Mouse (Mus musculus): ENCODE results near the gene Ankrd24. TPM values are rescaled to one million over a fixed set of nuclear protein-coding genes. Genes with fewer than 3 reads are reported as not detected.
"Not testable (repeated sequence)": the region's sequence is repeated elsewhere in the genome, so short reads cannot be mapped to it uniquely, and the experiment has no call there.

Gene Ankrd24
- total and polyA plus RNA-seq, 2 experiments from 2014 or later, result 9.1 to 48.5 TPM

DNA sequence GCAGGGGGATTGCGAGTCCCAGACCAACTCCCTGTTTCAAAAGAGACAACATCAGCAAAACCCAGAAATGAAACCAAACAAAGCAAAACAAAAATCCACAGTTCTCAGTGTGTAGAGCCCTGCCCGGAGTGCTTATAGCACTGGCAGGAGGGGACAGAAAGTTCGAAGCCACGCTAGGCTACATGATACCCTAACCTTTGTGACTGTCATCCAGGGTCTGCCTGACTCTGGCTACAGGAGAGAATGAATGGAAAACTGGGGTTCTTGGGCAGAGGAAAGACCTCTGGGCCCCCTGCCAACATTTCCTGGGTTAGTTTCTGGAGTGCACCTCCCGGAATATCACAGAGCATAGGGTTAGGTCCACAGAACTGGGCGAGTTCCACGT lies 512 bp upstream of the Ankrd24 start:
- TF ChIP-seq EP300 (IDR thresholded peaks at IDR 0.05; ENCODE audit: low read depth), result no peak
- no peak for TF ChIP-seq CTCF (IDR thresholded peaks at IDR 0.05; ENCODE audit: low read depth)
- Histone ChIP-seq H3K4me3 (ENCODE audit: low read depth, low read length) (peak overlapping the region; percentile 70), H3K36me3 (replicated peaks; ENCODE audit: control insufficient read depth, insufficient read depth, low read length) (no peaks in the 10 kb centered on the region), H3K4me1 (ENCODE audit: control insufficient read depth, insufficient read depth) (peaks cover 11% of the 10 kb centered on the region; the same call in 1 of the 2 replicates), H3K27me3 (ENCODE audit: control insufficient read depth, insufficient read depth, low read length) (no peaks in the 10 kb centered on the region), H3K27ac (ENCODE audit: low read depth) (peak overlapping the region; percentile 88), H3K4me2 (ENCODE audit: low read depth, low read length) (peak overlapping the region; percentile 81), H3K9me3 (replicated peaks; ENCODE audit: control insufficient read depth, low read length) (no peaks in the 10 kb centered on the region), H3K9ac (replicated peaks; ENCODE audit: low read depth, low read length) (peak overlapping the region; percentile 82)
- ATAC-seq (ENCODE audit: insufficient read depth, low read depth) (peak; percentile 10), DNase-seq (ENCODE audit: low spot score) (no peak)
- WGBS, result 37% methylated on average over 7 of the region's 7 CpGs

- TF ChIP-seq EP300 (IDR thresholded peaks at IDR 0.05; ENCODE audit: low read depth) (no peak), CTCF (IDR thresholded peaks at IDR 0.05; ENCODE audit: low read depth) (no peak)
- Histone ChIP-seq H3K9ac (replicated peaks; ENCODE audit: low read depth, low read length) (peak overlapping the region; percentile 42), H3K4me3 (ENCODE audit: low read depth, low read length) (peak overlapping the region; percentile 52), H3K27me3 (ENCODE audit: control insufficient read depth, insufficient read depth, low read length) (no peaks in the 10 kb centered on the region), H3K4me2 (ENCODE audit: low read depth, low read length) (peak overlapping the region; percentile 73), H3K4me1 (ENCODE audit: control insufficient read depth, insufficient read depth) (no peaks in the 10 kb centered on the region), H3K9me3 (replicated peaks; ENCODE audit: control insufficient read depth, low read length) (no peaks in the 10 kb centered on the region), H3K27ac (ENCODE audit: low read depth) (peak overlapping the region; percentile 41), H3K36me3 (replicated peaks; ENCODE audit: control insufficient read depth, insufficient read depth, low read length) (no peaks in the 10 kb centered on the region)
- ATAC-seq (ENCODE audit: insufficient read depth, low read depth) (peak; percentile 85), DNase-seq (ENCODE audit: low spot score) (peak; percentile 74)
- WGBS, result 4% methylated on average over 37 of the region's 37 CpGs
These were observed 5.1 kb downstream of the Ankrd24 start for GRCm38 (mm10) chr10:81633253-81634099.

DNA sequence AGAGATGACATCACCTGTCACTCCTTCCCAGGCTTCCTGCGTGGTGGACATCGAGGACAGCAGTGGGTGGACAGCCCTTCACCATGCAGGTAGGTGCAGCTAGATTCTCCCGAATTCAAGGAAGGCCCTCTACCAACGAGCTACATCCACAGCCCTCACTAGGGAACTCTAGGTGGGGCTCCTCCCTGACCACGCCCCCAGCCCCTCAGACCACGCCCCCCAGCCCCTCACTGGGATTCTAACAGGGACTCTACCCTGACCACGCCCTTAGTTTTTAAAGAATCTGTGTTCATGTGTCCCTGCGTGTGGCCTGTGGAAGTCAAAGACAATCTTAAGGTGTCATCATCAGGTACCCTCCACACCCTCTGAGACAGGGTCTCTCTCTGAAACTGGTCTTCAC lies 8.0 kb downstream of the Ankrd24 start:
- Histone ChIP-seq H3K9me3 (replicated peaks; ENCODE audit: control insufficient read depth, low read length) (no peaks in the 10 kb centered on the region), H3K27me3 (ENCODE audit: control insufficient read depth, insufficient read depth, low read length) (no peaks in the 10 kb centered on the region), H3K27ac (ENCODE audit: low read depth) (no peak overlapping the region), H3K4me1 (ENCODE audit: control insufficient read depth, insufficient read depth) (no peaks in the 10 kb centered on the region), H3K4me2 (ENCODE audit: low read depth, low read length) (no peak overlapping the region), H3K36me3 (replicated peaks; ENCODE audit: control insufficient read depth, insufficient read depth, low read length) (no peaks in the 10 kb centered on the region), H3K9ac (replicated peaks; ENCODE audit: low read depth, low read length) (no peak overlapping the region), H3K4me3 (ENCODE audit: low read depth, low read length) (no peak overlapping the region)
- WGBS, result 16% methylated on average over 8 of the region's 8 CpGs
- TF ChIP-seq CTCF (IDR thresholded peaks at IDR 0.05; ENCODE audit: low read depth), result no peak
- no peak for DNase-seq (ENCODE audit: low spot score)
- ATAC-seq (ENCODE audit: insufficient read depth, low read depth), result no peak

DNA sequence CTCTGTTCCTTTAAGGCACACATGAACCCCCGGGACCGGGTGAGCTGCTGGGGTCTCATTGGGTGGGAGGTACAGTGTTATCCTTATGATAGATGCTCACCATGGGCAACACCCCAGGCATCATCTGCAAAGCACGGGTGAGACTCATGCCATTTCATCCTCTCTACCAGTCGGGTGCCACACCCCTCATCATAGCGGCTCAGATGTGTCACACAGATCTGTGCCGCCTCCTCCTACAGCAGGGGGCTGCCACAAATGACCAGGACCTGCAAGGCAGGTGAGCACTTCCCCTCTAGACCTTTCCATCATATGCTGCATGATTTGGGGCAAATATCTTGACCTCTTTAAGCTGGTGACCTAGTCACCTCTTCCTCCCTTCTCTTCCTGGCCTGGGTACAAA lies 9.8 kb downstream of the Ankrd24 start:
- ATAC-seq (ENCODE audit: insufficient read depth, low read depth) (no peak), DNase-seq (ENCODE audit: low spot score) (no peak)
- no peak overlapping the region for H3K4me3 ChIP-seq (ENCODE audit: low read depth, low read length)
- 68% methylated on average over 6 of the region's 6 CpGs for WGBS
- no peak overlapping the region for H3K27ac ChIP-seq (ENCODE audit: low read depth)
- TF ChIP-seq CTCF (IDR thresholded peaks at IDR 0.05; ENCODE audit: low read depth) (no peak), EP300 (IDR thresholded peaks at IDR 0.05; ENCODE audit: low read depth) (no peak)
- H3K36me3 ChIP-seq (replicated peaks; ENCODE audit: control insufficient read depth, insufficient read depth, low read length), result no peaks in the 10 kb centered on the region
- H3K9me3 ChIP-seq (replicated peaks; ENCODE audit: control insufficient read depth, low read length), result no peaks in the 10 kb centered on the region
- H3K4me2 ChIP-seq (ENCODE audit: low read depth, low read length), result no peak overlapping the region
- no peaks in the 10 kb centered on the region for H3K27me3 ChIP-seq (ENCODE audit: control insufficient read depth, insufficient read depth, low read length)
- H3K4me1 ChIP-seq (ENCODE audit: control insufficient read depth, insufficient read depth), result peaks cover 14% of the 10 kb centered on the region
- H3K9ac ChIP-seq (replicated peaks; ENCODE audit: low read depth, low read length), result no peak overlapping the region

GRCm38 (mm10) chr10:81640825-81641224 lies 12.5 kb downstream of the Ankrd24 start:
- not testable (repeated sequence) for H3K27me3 ChIP-seq (ENCODE audit: control insufficient read depth, insufficient read depth, low read length); H3K9ac ChIP-seq (replicated peaks; ENCODE audit: low read depth, low read length); H3K9me3 ChIP-seq (replicated peaks; ENCODE audit: control insufficient read depth, low read length); DNase-seq (ENCODE audit: low spot score); H3K4me3 ChIP-seq (ENCODE audit: low read depth, low read length); H3K4me2 ChIP-seq (ENCODE audit: low read depth, low read length); H3K36me3 ChIP-seq (replicated peaks; ENCODE audit: control insufficient read depth, insufficient read depth, low read length); ATAC-seq (ENCODE audit: insufficient read depth, low read depth); H3K27ac ChIP-seq (ENCODE audit: low read depth)
- peaks cover 14% of the 10 kb centered on the region for H3K4me1 ChIP-seq (ENCODE audit: control insufficient read depth, insufficient read depth)
- 52% methylated on average over 4 of the region's 4 CpGs for WGBS

- no peaks in the 10 kb centered on the region for H3K36me3 ChIP-seq (replicated peaks; ENCODE audit: control insufficient read depth, insufficient read depth, low read length)
- no peaks in the 10 kb centered on the region for H3K9me3 ChIP-seq (replicated peaks; ENCODE audit: control insufficient read depth, low read length)
- H3K4me1 ChIP-seq (ENCODE audit: control insufficient read depth, insufficient read depth), result peaks cover 14% of the 10 kb centered on the region
- H3K27ac ChIP-seq (ENCODE audit: low read depth), result no peak overlapping the region
- no peak overlapping the region for H3K4me2 ChIP-seq (ENCODE audit: low read depth, low read length)
- ATAC-seq (ENCODE audit: insufficient read depth, low read depth), result no peak
- H3K27me3 ChIP-seq (ENCODE audit: control insufficient read depth, insufficient read depth, low read length), result no peaks in the 10 kb centered on the region
- TF ChIP-seq EP300 (IDR thresholded peaks at IDR 0.05; ENCODE audit: low read depth) (no peak), CTCF (IDR thresholded peaks at IDR 0.05; ENCODE audit: low read depth) (no peak)
- no peak for DNase-seq (ENCODE audit: low spot score)
- 91% methylated on average over 2 of the region's 2 CpGs for whole genome bisulfite sequencing
- H3K9ac ChIP-seq (replicated peaks; ENCODE audit: low read depth, low read length), result 0 out of 2 replicates have a peak overlapping the region, but pooled peaks have one; percentile 80
- H3K4me3 ChIP-seq (ENCODE audit: low read depth, low read length), result no peak overlapping the region
These were observed 13.2 kb downstream of the Ankrd24 start for GRCm38 (mm10) chr10:81641566-81641965.
